Mouse (Mus musculus) CH12.LX (cell line): ENCODE measurements at regions not wholly inside any gene's neighbourhood (a gene's known extent, or its start where the extent isn't known, plus 50 kb on each side); places are given as distances from the start of the nearest gene placed in this dataset.

Source experiments
- DNase-seq: peaks from one replicate; pipeline ENCODE4 v3.0.0-alpha.2; 2013; ENCODE audit errors: extremely low read depth
- H3K27ac ChIP-seq: 2 replicates; pipeline ENCODE4 v1.5.1; 2012; ENCODE audit warnings: low read depth, mild to moderate bottlenecking, control low read depth, moderate library complexity; ENCODE audit not compliant: insufficient read depth
- H3K27me3 ChIP-seq: replicated peaks from 2 replicates; pipeline ENCODE3; 2012; ENCODE audit warnings: inconsistent platforms
- H3K36me3 ChIP-seq, 2 experiments: replicated peaks in 1 of 2; 2 replicates each; pipeline versions ENCODE3 to v1.6.1; 2012; ENCODE audit warnings: inconsistent platforms in 1 of 2, low read length in 1 of 2, mild to moderate bottlenecking in 1 of 2, mixed read lengths in 1 of 2, moderate library complexity in 1 of 2; ENCODE audit not compliant: control insufficient read depth in 1 of 2, insufficient read depth in 1 of 2
- H3K4me1 ChIP-seq, 2 experiments: 2 replicates each; pipeline ENCODE4 v1.6.1; 2012; ENCODE audit warnings: inconsistent platforms in 1 of 2, moderate library complexity in 1 of 2; ENCODE audit not compliant: insufficient read depth in 2 of 2, control insufficient read depth in 1 of 2
- H3K4me2 ChIP-seq: 2 replicates; pipeline ENCODE4 v1.6.1; 2012; ENCODE audit warnings: low read depth, mild to moderate bottlenecking, control low read depth; ENCODE audit not compliant: poor library complexity, insufficient read depth, severe bottlenecking
- H3K4me3 ChIP-seq, 3 experiments: fragments of 150-350 bp in 1 of 3; sonication (generic) in 1 of 3; replicated peaks in 1 of 3; 2 replicates each; pipeline versions ENCODE3 to v1.5.1; 2011 to 2012; ENCODE audit warnings: low read depth in 2 of 3, low read length in 2 of 3, mild to moderate bottlenecking in 2 of 3, moderate library complexity in 2 of 3, control low read depth in 1 of 3, improper control_type of control experiment in 1 of 3, inconsistent platforms in 1 of 3, mixed read lengths in 1 of 3; ENCODE audit not compliant: poor library complexity in 1 of 3
- H3K79me2 ChIP-seq: replicated peaks from 2 replicates; pipeline ENCODE4 v1.6.1; 2012; ENCODE audit warnings: mild to moderate bottlenecking, moderate library complexity; ENCODE audit not compliant: control insufficient read depth, poor library complexity, insufficient read depth, severe bottlenecking; ENCODE audit errors: extremely low read depth
- H3K9ac ChIP-seq: 2 replicates; pipeline ENCODE4 v1.6.1; 2012; ENCODE audit warnings: low read depth, mild to moderate bottlenecking, control low read depth, moderate library complexity; ENCODE audit not compliant: insufficient read depth
- H3K9me3 ChIP-seq: replicated peaks from 2 replicates; pipeline ENCODE3; 2012; ENCODE audit warnings: low read length, inconsistent platforms, mixed read lengths
- CTCF ChIP-seq, 2 experiments: IDR thresholded peaks in 1 of 2; conservative IDR thresholded peaks in 1 of 2; 2 replicates each; pipeline ENCODE4 v1.5.1; 2011 to 2012; ENCODE audit warnings: low read depth in 2 of 2, low read length in 2 of 2, improper control_type of control experiment in 1 of 2, inconsistent platforms in 1 of 2, mild to moderate bottlenecking in 1 of 2, moderate library complexity in 1 of 2
- ELF1 ChIP-seq: IDR thresholded peaks from 2 replicates; pipeline ENCODE4 v1.6.1; 2014; ENCODE audit warnings: low read depth, mild to moderate bottlenecking, inconsistent platforms, low read length, improper control_type of control experiment
- EP300 ChIP-seq: IDR thresholded peaks from 2 replicates; pipeline ENCODE4 v1.6.1; 2011; ENCODE audit warnings: low read length, improper control_type of control experiment
- NELFE ChIP-seq: IDR thresholded peaks from 2 replicates; pipeline ENCODE4 v1.6.1; 2011; ENCODE audit warnings: low read depth, low read length, improper control_type of control experiment
- POLR2AphosphoS2 ChIP-seq: IDR thresholded peaks from 2 replicates; pipeline ENCODE4 v1.6.1; 2011; ENCODE audit warnings: low read depth, low read length, improper control_type of control experiment
- SMC3 ChIP-seq: IDR thresholded peaks from 2 replicates; pipeline ENCODE4 v1.6.1; 2011; ENCODE audit warnings: low read depth, low read length, improper control_type of control experiment
- TBP ChIP-seq: conservative IDR thresholded peaks from 2 replicates; pipeline ENCODE4 v1.6.1; 2011; ENCODE audit warnings: low read depth, low read length, improper control_type of control experiment
- dilution Hi-C: fragments of 300-500 bp; cut with MboI; formaldehyde crosslinking; loops from 2 replicates; pipeline ENCODE4 v1.14.3; 2020; ENCODE audit warnings: low sequenced_read_pairs; ENCODE audit not compliant: extremely low pct_unique_long_range_greater_than_20kb, extremely low pct_ligation_motif_present
- in situ Hi-C: fragments of 300-500 bp; cut with MboI; formaldehyde crosslinking; loops from 3 replicates; pipeline ENCODE4 v1.14.3; 2019; ENCODE audit warnings: low sequenced_read_pairs, low pct_ligation_motif_present, low pct_unique_long_range_greater_than_20kb, mixed read lengths

- Histone ChIP-seq H3K9ac (no peak overlapping the region), H3K27ac (no peak overlapping the region), H3K79me2 (no peaks in the 10 kb centered on the region), H3K4me2 (no peak overlapping the region), H3K27me3 (no peaks in the 10 kb centered on the region), H3K36me3 (no peaks in the 10 kb centered on the region), H3K4me3 (no peak overlapping the region), H3K9me3 (no peaks in the 10 kb centered on the region), H3K4me1 (no peaks in the 10 kb centered on the region)
- dilution Hi-C loops (no loop called here), in situ Hi-C loops (no loop called here)
- no peak for TF ChIP-seq POLR2AphosphoS2
- TF ChIP-seq EP300: no peak
- TF ChIP-seq TBP: no peak
- no peak for TF ChIP-seq SMC3
- TF ChIP-seq CTCF (conservative IDR thresholded peaks at IDR 0.05 in 1 of 2, IDR thresholded peaks at IDR 0.05 in 1 of 2; ENCODE audit: low read depth in 2 of 2, low read length in 2 of 2): no peak
- TF ChIP-seq NELFE: no peak
- TF ChIP-seq ELF1: no peak
- DNase-seq: no peak
Observed at GRCm38 (mm10) chr6:43829903-43830302, 163.8 kb upstream of the Tpk1 start.
